Comparison of ENCODE assay signal across 19 mouse cellular contexts in the genomic region with DNA sequence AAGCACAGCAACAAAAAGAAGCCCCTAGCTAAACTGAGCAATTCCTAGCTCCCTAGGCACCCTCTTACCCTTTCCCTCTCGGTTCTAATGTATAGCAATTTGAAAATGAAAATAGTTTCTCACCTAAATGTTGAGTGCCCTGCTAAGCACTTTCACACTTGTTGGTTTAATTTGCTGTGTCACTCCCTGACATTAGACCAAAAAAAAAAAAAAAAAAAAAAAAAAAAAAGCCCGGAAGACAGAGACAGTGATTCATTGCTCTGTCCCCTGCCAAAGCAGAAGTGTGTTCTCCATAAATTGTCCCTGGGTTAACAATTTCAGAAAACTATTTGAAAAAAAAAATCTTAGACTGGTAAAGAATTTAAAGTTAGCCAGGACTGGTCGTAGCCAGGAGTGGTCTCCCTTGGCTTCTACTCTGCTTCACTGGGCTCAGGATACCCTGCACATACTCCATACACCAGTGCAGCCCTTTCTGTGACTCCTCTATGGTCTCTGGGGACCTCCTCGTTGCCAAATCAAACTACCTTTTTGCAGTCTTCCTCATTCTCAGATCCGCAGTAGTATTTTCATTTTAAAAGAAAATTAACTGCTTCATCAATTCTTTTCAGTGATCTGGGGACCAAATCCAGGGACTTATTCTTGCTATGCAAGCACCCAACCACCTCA.
DNase-seq lines count a peak whose midpoint lies in the region; ATAC-seq and TF ChIP-seq lines count a peak whose summit lies in the region.
"Had no signal": no experiment of that assay in that cellular context is flagged by ENCODE, and none has a peak within 500 bp of the region (broad histone marks: within the 10 kb centered on the region; RNA-seq: fewer than 3 reads in every experiment).

No protein-coding gene starts in this region.

- no peaks in the 10 kb centered on the region for H3K79me2 ChIP-seq in CH12.LX (replicated peaks; ENCODE audit: control insufficient read depth, extremely low read depth, insufficient read depth, poor library complexity, severe bottlenecking)

- no peak for ATAC-seq in cerebellum, adult (ENCODE audit: insufficient number of reproducible peaks, low FRiP score, low TSS enrichment)
- ATAC-seq in common myeloid progenitor, adult 5-6 weeks (replicated peaks; ENCODE audit: low read depth, poor library complexity, severe bottlenecking) = peak; percentile 92
- 0 out of 2 replicates have a peak, but pooled peaks have one; percentile 54 for ATAC-seq in monocyte, adult 5-6 weeks (replicated peaks; ENCODE audit: insufficient number of reproducible peaks, low FRiP score, low TSS enrichment, poor library complexity, severe bottlenecking)
- no peak for ATAC-seq in lung, postnatal 0 days
- ATAC-seq: forebrain, embryonic 16.5 days; midbrain, embryonic 13.5 days had no signal

- H3K4me1 ChIP-seq in CH12.LX (ENCODE audit: control insufficient read depth in 1 of 2, insufficient read depth in 2 of 2) = peaks cover 6 to 35% of the 10 kb centered on the region in 2 experiments
- H3K4me1 ChIP-seq in lung, postnatal 0 days (ENCODE audit: insufficient read depth, low read depth, low read length) = no peaks in the 10 kb centered on the region
- peaks cover 15% of the 10 kb centered on the region for H3K4me1 ChIP-seq in midbrain, embryonic 10.5 days
- H3K4me1 ChIP-seq: midbrain, embryonic 13.5 days had no signal

- H3K4me3 ChIP-seq in CH12.LX (replicated peaks in 1 of 3; ENCODE audit: low read depth in 2 of 3, low read length in 2 of 3, poor library complexity in 1 of 3) = no peak overlapping the region
- no peak overlapping the region for H3K4me3 ChIP-seq in lung, postnatal 0 days (ENCODE audit: low read depth, low read length)
- H3K4me3 ChIP-seq in midbrain, embryonic 10.5 days = no peak overlapping the region
- H3K4me3 ChIP-seq: midbrain, embryonic 13.5 days had no signal

- TF ChIP-seq CTCF in CH12.LX (conservative IDR thresholded peaks at IDR 0.05 in 1 of 2, IDR thresholded peaks at IDR 0.05 in 1 of 2; ENCODE audit: low read depth in 2 of 2, low read length in 2 of 2) = no peak
- TF ChIP-seq CTCF in lung, postnatal 0 days (IDR thresholded peaks at IDR 0.05) = no peak

- dilution Hi-C loops in CH12.LX (cut with MboI; ENCODE audit: extremely low pct_ligation_motif_present, extremely low pct_unique_long_range_greater_than_20kb, low sequenced_read_pairs) = no loop called here

- no peaks in the 10 kb centered on the region for H3K36me3 ChIP-seq in CH12.LX (replicated peaks in 1 of 2; ENCODE audit: control insufficient read depth in 1 of 2, insufficient read depth in 1 of 2, low read length in 1 of 2)
- H3K36me3 ChIP-seq in lung, postnatal 0 days (ENCODE audit: insufficient read depth, low read length) = no peaks in the 10 kb centered on the region
- H3K36me3 ChIP-seq in midbrain, embryonic 10.5 days = no peaks in the 10 kb centered on the region
- H3K36me3 ChIP-seq: G1E; midbrain, embryonic 13.5 days had no signal

- DNase-seq in cerebellum, adult 9-10 months = peak; percentile 29
- peak; percentile 31 for DNase-seq in CH12.LX (ENCODE audit: extremely low read depth)
- no peak for DNase-seq in lung, postnatal 0 days (ENCODE audit: low spot score)
- no peak for DNase-seq in midbrain, embryonic 10.5 days (ENCODE audit: low spot score)
- DNase-seq in cerebellum, adult 11 months = no peak
- DNase-seq: embryo, embryonic 11 days; heart, postnatal 36 days; kidney, adult 11 months; lung, adult 2 months; lung, postnatal 36 days; right cerebral cortex, postnatal 25 days had no signal

- 58% methylated on average over 5 of the region's 5 CpGs for WGBS in lung, postnatal 0 days
- 74% methylated on average over 5 of the region's 5 CpGs for WGBS in midbrain, embryonic 10.5 days

- in situ Hi-C loops in CH12.LX (cut with MboI; ENCODE audit: low pct_ligation_motif_present, low pct_unique_long_range_greater_than_20kb, low sequenced_read_pairs) = no loop called here

- H3K9ac ChIP-seq in CH12.LX (ENCODE audit: insufficient read depth, low read depth) = no peak overlapping the region
- no peak overlapping the region for H3K9ac ChIP-seq in lung, postnatal 0 days (replicated peaks; ENCODE audit: low read depth)
- H3K9ac ChIP-seq: midbrain, embryonic 13.5 days had no signal

- no peak for TF ChIP-seq EP300 in CH12.LX (IDR thresholded peaks at IDR 0.05; ENCODE audit: low read length)
- no peak for TF ChIP-seq EP300 in lung, postnatal 0 days (IDR thresholded peaks at IDR 0.05)

- no peak for TF ChIP-seq RAD21 in CH12.LX (IDR thresholded peaks at IDR 0.05; ENCODE audit: low read depth, low read length)

- no peak for TF ChIP-seq POLR2A in CH12.LX (IDR thresholded peaks at IDR 0.05; ENCODE audit: low read depth, low read length)

- H3K27me3 ChIP-seq in CH12.LX (replicated peaks) = peaks cover 73% of the 10 kb centered on the region
- no peaks in the 10 kb centered on the region for H3K27me3 ChIP-seq in lung, postnatal 0 days (replicated peaks; ENCODE audit: insufficient read depth, low read length)
- no peaks in the 10 kb centered on the region for H3K27me3 ChIP-seq in midbrain, embryonic 10.5 days (ENCODE audit: low read depth, poor library complexity, severe bottlenecking)
- H3K27me3 ChIP-seq: midbrain, embryonic 13.5 days had no signal

- no peak overlapping the region for H3K4me2 ChIP-seq in CH12.LX (ENCODE audit: insufficient read depth, low read depth, poor library complexity, severe bottlenecking)
- H3K4me2 ChIP-seq in lung, postnatal 0 days (replicated peaks; ENCODE audit: low read depth, low read length) = no peak overlapping the region
- H3K4me2 ChIP-seq: midbrain, embryonic 13.5 days had no signal

- no peak overlapping the region for H3K27ac ChIP-seq in CH12.LX (ENCODE audit: insufficient read depth, low read depth)
- H3K27ac ChIP-seq in lung, postnatal 0 days (ENCODE audit: low read length) = no peak overlapping the region
- no peak overlapping the region for H3K27ac ChIP-seq in midbrain, embryonic 10.5 days (replicated peaks)
- H3K27ac ChIP-seq: kidney, postnatal 0 days; midbrain, embryonic 13.5 days; stomach, postnatal 0 days had no signal

- H3K9me3 ChIP-seq in CH12.LX (replicated peaks; ENCODE audit: low read length) = no peaks in the 10 kb centered on the region
- H3K9me3 ChIP-seq in lung, postnatal 0 days (ENCODE audit: low read length) = no peaks in the 10 kb centered on the region
- H3K9me3 ChIP-seq in midbrain, embryonic 10.5 days (replicated peaks) = no peaks in the 10 kb centered on the region
- H3K9me3 ChIP-seq: midbrain, embryonic 13.5 days had no signal

TF ChIP-seq in CH12.LX, 34 proteins besides CTCF, POLR2A, EP300 and RAD21:
- TF ChIP-seq MAFK (IDR thresholded peaks at IDR 0.05; ENCODE audit: insufficient replicate concordance, low read length) (no peak), NELFE (IDR thresholded peaks at IDR 0.05; ENCODE audit: low read depth, low read length) (no peak), PAX5 (IDR thresholded peaks at IDR 0.05; ENCODE audit: low read length) (no peak), SMC3 (IDR thresholded peaks at IDR 0.05; ENCODE audit: low read depth, low read length) (no peak), ZNF384 (IDR thresholded peaks at IDR 0.05; ENCODE audit: low read depth, low read length) (peak; percentile 87), SIN3A (IDR thresholded peaks at IDR 0.05; ENCODE audit: low read length) (no peak)

Comparison
In these comparisons a context has a peak if more than half of its experiments do, and no peak if none do; other contexts are left out.
1. DNase-seq: peak in cerebellum, adult 9-10 months (single experiment) and CH12.LX (single experiment); none in lung, postnatal 0 days (single experiment), midbrain, embryonic 10.5 days (single experiment) and cerebellum, adult 11 months (single experiment).
2. ATAC-seq: peak in common myeloid progenitor, adult 5-6 weeks (single experiment) and monocyte, adult 5-6 weeks (single experiment); none in cerebellum, adult (single experiment) and lung, postnatal 0 days (single experiment).